Mouse (Mus musculus) small intestine, adult 2 months (tissue): ENCODE data around the gene Lrp6.

Source experiments
- CTCF ChIP-seq: fragments of 200-500 bp; IDR thresholded peaks from 2 replicates; pipeline ENCODE4 v1.5.1; 2012; ENCODE audit warnings: low read depth, mild to moderate bottlenecking, control low read depth, inconsistent platforms, low read length, moderate library complexity, mixed read lengths; ENCODE audit not compliant: insufficient replicate concordance, insufficient read length; ENCODE audit errors: extremely low read depth
- POLR2A ChIP-seq: fragments of 200-500 bp; IDR thresholded peaks from 2 replicates; pipeline ENCODE4 v1.6.1; 2012; ENCODE audit warnings: low read depth, mild to moderate bottlenecking, control low read depth, inconsistent platforms, low read length, moderate library complexity

GRCm38 (mm10) chr6:134537461-134538117 lies 29.2 kb downstream of the Lrp6 start:
- TF ChIP-seq CTCF (no peak), POLR2A (no peak)
